Mouse (Mus musculus) midbrain, embryonic 12.5 days (tissue): Measurements from ENCODE around the gene Osbpl6. TPM values are rescaled to one million over a fixed set of nuclear protein-coding genes. Genes with fewer than 3 reads are reported as not detected.

Source experiments
- ATAC-seq: fragments of 200-750 bp; cut with Nextera tagmentation; 2 replicates; pipeline ENCODE4 v1.8.0; 2017; ENCODE audit warnings: low read depth, moderate TSS enrichment, moderate library complexity; ENCODE audit not compliant: low FRiP score
- H3K27ac ChIP-seq: fragments of 300-500 bp; sonication (generic); replicated peaks from 2 replicates; pipeline ENCODE4 v1.5.1; 2016; ENCODE audit warnings: mild to moderate bottlenecking
- H3K27me3 ChIP-seq: fragments of 300-500 bp; sonication (generic); 2 replicates; pipeline ENCODE4 v1.6.1; 2016; ENCODE audit warnings: mild to moderate bottlenecking
- H3K36me3 ChIP-seq: fragments of 300-500 bp; sonication (generic); 2 replicates; pipeline ENCODE4 v1.6.1; 2016
- H3K4me1 ChIP-seq: fragments of 300-500 bp; sonication (generic); 2 replicates; pipeline ENCODE4 v1.6.1; 2016
- H3K4me2 ChIP-seq: fragments of 300-500 bp; sonication (generic); replicated peaks from 2 replicates; pipeline ENCODE4 v1.6.1; 2016; ENCODE audit warnings: mild to moderate bottlenecking, moderate library complexity
- H3K4me3 ChIP-seq: fragments of 300-500 bp; sonication (generic); 2 replicates; pipeline ENCODE4 v1.5.1; 2016; ENCODE audit warnings: mild to moderate bottlenecking
- H3K9ac ChIP-seq: fragments of 300-500 bp; sonication (generic); replicated peaks from 2 replicates; pipeline ENCODE4 v1.6.1; 2016; ENCODE audit warnings: mild to moderate bottlenecking, moderate library complexity
- H3K9me3 ChIP-seq: fragments of 300-500 bp; sonication (generic); 2 replicates; pipeline ENCODE4 v1.6.1; 2016; ENCODE audit warnings: mild to moderate bottlenecking
- WGBS: fragments of 180-500 bp; shearing (Covaris S2); methylation state at CpG from one replicate; pipeline ENCODE4 v1.1.7; 2016; 5-methylcytosine and 5-hydroxymethylcytosine counted together
- polyA plus RNA-seq: library from polyadenylated mRNA; unstranded; fragments of >200 nt; fragmentation: Nextera tagmentation; extraction: Ambion mirVana; gene quantifications from 2 replicates; pipeline ENCODE4 v1.2.1, GENCODE M21; 2016

Osbpl6 gene
- polyA plus RNA-seq, 1 experiment from 2014 or later, result 16.0 TPM

- Histone ChIP-seq H3K27me3 (no peaks in the 10 kb centered on the region), H3K4me1 (no peaks in the 10 kb centered on the region), H3K9ac (no peak overlapping the region), H3K9me3 (no peaks in the 10 kb centered on the region), H3K4me3 (no peak overlapping the region), H3K27ac (no peak overlapping the region), H3K4me2 (no peak overlapping the region), H3K36me3 (no peaks in the 10 kb centered on the region)
- 85% methylated on average over 9 of the region's 9 CpGs for WGBS
- no peak for ATAC-seq
Measured at GRCm38 (mm10) chr2:76470391-76470790, 64.1 kb downstream of the Osbpl6 start.

DNA sequence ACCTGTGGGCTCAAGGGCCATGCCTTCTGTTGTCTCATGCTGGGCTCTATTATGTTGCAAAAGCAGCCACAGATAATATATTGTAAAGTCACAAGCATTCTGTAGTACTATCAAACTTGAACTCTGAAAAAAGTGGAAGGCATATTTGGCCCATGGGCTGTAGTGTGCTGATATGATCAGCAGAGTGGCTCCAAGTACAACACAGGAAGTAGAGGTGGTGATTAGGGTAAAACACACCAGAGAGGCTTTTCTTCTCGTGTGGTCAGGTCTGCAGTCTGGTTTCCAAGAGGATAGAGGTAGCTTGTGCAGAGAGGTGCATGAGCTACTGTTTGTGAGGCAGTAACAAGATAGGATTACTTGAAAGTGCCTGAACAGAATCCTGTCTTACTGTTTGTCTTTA is 69.5 kb downstream of the Osbpl6 start:
- Histone ChIP-seq H3K4me1 (no peaks in the 10 kb centered on the region), H3K9me3 (no peaks in the 10 kb centered on the region), H3K9ac (no peak overlapping the region), H3K27ac (no peak overlapping the region), H3K36me3 (no peaks in the 10 kb centered on the region), H3K4me2 (no peak overlapping the region), H3K4me3 (no peak overlapping the region), H3K27me3 (no peaks in the 10 kb centered on the region)
- ATAC-seq, result no peak
- WGBS, result 66% methylated on average over 1 of the region's 1 CpGs

DNA sequence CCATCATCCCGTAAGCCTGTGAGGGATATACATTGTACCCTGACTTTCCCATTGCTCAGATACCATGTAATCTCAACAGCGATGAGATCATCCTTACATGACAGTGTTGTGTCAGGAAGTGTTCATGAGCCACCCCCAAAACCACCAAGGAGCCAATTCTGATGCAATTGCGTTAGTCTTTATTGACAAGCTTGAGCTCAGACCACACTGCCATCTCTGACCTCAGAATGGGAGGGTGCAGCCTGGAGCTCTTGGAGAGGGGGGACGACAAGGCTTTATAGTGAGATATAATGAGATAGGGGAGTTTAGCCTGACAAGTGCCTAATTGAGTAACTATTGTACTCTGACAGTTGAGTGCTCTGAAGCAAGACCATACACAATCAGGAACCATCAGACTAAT is 82.5 kb downstream of the Osbpl6 start:
- Histone ChIP-seq H3K4me3 (no peak overlapping the region), H3K4me1 (no peaks in the 10 kb centered on the region), H3K9ac (no peak overlapping the region), H3K4me2 (no peak overlapping the region), H3K36me3 (no peaks in the 10 kb centered on the region), H3K27me3 (no peaks in the 10 kb centered on the region), H3K9me3 (no peaks in the 10 kb centered on the region), H3K27ac (no peak overlapping the region)
- 64% methylated on average over 4 of the region's 4 CpGs for WGBS
- ATAC-seq, result no peak

- WGBS, result 96% methylated on average over 8 of the region's 8 CpGs
Measured at GRCm38 (mm10) chr2:76490198-76490597, 83.9 kb downstream of the Osbpl6 start.

DNA sequence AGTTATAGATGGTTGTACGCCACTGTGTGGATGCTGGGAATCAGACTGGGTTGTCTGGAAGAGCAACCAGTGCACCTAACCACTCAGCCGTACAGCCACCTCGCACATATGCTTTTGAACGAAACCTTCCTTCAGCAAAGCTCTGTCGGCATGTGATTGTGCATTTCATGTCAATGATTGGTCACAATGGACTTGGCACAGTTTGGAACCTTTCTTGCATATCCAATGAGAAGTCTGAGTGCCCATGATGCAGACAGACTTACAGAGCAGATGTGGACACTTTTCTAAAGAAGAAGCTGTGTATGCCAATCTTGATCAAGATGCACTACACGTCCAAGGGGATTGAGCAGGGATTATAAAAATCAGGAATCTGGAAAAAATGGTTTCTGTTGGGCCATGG is 85.1 kb downstream of the Osbpl6 start:
- WGBS, result 86% methylated on average over 6 of the region's 6 CpGs
- H3K27ac ChIP-seq, result no peak overlapping the region
- no peak overlapping the region for H3K9ac ChIP-seq
- no peaks in the 10 kb centered on the region for H3K9me3 ChIP-seq
- no peak overlapping the region for H3K4me3 ChIP-seq
- H3K36me3 ChIP-seq, result no peaks in the 10 kb centered on the region
- no peak overlapping the region for H3K4me2 ChIP-seq
- H3K27me3 ChIP-seq, result no peaks in the 10 kb centered on the region
- no peak for ATAC-seq
- no peaks in the 10 kb centered on the region for H3K4me1 ChIP-seq

More at GRCm38 (mm10) chr2:76490198-76490597, 83.9 kb downstream of the Osbpl6 start:
- H3K4me1 ChIP-seq, result no peaks in the 10 kb centered on the region
- H3K9me3 ChIP-seq, result no peaks in the 10 kb centered on the region
- ATAC-seq, result no peak
- no peak overlapping the region for H3K4me2 ChIP-seq
- H3K36me3 ChIP-seq, result no peaks in the 10 kb centered on the region
- H3K9ac ChIP-seq, result no peak overlapping the region
- H3K27ac ChIP-seq, result no peak overlapping the region
- H3K4me3 ChIP-seq, result no peak overlapping the region
- no peaks in the 10 kb centered on the region for H3K27me3 ChIP-seq

GRCm38 (mm10) chr2:76492224-76492623 is 85.9 kb downstream of the Osbpl6 start:
- no peaks in the 10 kb centered on the region for H3K36me3 ChIP-seq
- no peaks in the 10 kb centered on the region for H3K4me1 ChIP-seq
- no peak for ATAC-seq
- peak overlapping the region; percentile 52; the same call in 1 of the 2 replicates for H3K27ac ChIP-seq
- H3K4me2 ChIP-seq, result no peak overlapping the region
- no peak overlapping the region for H3K4me3 ChIP-seq
- 66% methylated on average over 7 of the region's 7 CpGs for WGBS
- H3K9me3 ChIP-seq, result no peaks in the 10 kb centered on the region
- H3K9ac ChIP-seq, result no peak overlapping the region
- no peaks in the 10 kb centered on the region for H3K27me3 ChIP-seq

GRCm38 (mm10) chr2:76496006-76496748 is 89.9 kb downstream of the Osbpl6 start:
- Histone ChIP-seq H3K9me3 (no peaks in the 10 kb centered on the region), H3K27ac (no peak overlapping the region), H3K4me1 (no peaks in the 10 kb centered on the region), H3K4me2 (no peak overlapping the region), H3K9ac (no peak overlapping the region), H3K27me3 (no peaks in the 10 kb centered on the region), H3K4me3 (no peak overlapping the region), H3K36me3 (no peaks in the 10 kb centered on the region)
- 80% methylated on average over 11 of the region's 11 CpGs for WGBS
- ATAC-seq, result no peak

DNA sequence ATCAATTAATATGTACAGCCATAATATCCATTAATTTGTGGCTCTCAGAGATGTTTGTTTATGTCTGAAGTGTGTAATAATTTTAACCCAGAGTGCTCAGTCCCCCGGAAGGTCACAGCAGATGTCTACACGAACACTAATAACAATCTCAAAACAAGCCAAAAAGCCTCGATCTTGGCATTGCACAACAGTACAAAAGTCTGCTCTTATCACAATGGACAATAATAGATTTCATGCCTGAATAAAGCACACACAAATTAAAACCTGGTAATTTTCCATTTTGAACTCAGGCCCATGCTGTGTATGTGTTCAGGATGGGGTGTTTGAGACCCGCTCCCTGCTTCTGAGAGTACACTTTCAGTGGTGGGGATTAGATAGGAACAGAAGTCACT is 90.4 kb downstream of the Osbpl6 start:
- no peak for ATAC-seq

DNA sequence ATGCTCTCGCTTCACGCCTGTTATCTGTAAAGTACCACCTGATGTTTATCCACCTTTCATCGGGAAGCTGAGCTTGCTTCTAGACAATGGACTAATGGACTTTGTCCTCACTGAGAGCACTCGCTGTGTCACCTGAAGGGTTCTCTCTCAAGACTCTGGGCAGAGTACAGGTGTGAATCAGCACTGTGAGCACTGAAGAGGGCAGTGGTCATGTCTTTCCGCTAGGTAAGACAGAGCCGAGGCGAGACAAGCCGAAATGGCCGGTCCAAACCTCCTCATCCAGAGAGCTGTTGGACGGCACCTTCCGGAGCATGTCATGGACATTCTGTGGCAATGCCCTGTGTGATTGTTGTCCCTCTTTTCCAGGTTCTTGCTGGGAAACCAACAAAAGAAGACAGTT is 92.6 kb downstream of the Osbpl6 start:
- Histone ChIP-seq H3K9me3 (no peaks in the 10 kb centered on the region), H3K36me3 (no peaks in the 10 kb centered on the region), H3K27ac (no peak overlapping the region), H3K4me3 (no peak overlapping the region), H3K4me1 (no peaks in the 10 kb centered on the region), H3K4me2 (no peak overlapping the region), H3K9ac (no peak overlapping the region), H3K27me3 (no peaks in the 10 kb centered on the region)
- ATAC-seq, result no peak
- WGBS, result 94% methylated on average over 11 of the region's 11 CpGs

More for the DNA sequence above, 90.4 kb downstream of the Osbpl6 start:
- WGBS, result 92% methylated on average over 4 of the region's 4 CpGs
- no peaks in the 10 kb centered on the region for H3K27me3 ChIP-seq
- no peak overlapping the region for H3K27ac ChIP-seq
- H3K4me2 ChIP-seq, result no peak overlapping the region
- H3K4me3 ChIP-seq, result no peak overlapping the region
- no peaks in the 10 kb centered on the region for H3K4me1 ChIP-seq
- no peak overlapping the region for H3K9ac ChIP-seq
- no peaks in the 10 kb centered on the region for H3K9me3 ChIP-seq
- no peaks in the 10 kb centered on the region for H3K36me3 ChIP-seq

GRCm38 (mm10) chr2:76504122-76504839 is 98.0 kb downstream of the Osbpl6 start:
- Histone ChIP-seq H3K27ac (no peak overlapping the region), H3K27me3 (no peaks in the 10 kb centered on the region), H3K9me3 (no peaks in the 10 kb centered on the region), H3K4me3 (no peak overlapping the region), H3K4me2 (no peak overlapping the region), H3K36me3 (no peaks in the 10 kb centered on the region), H3K9ac (no peak overlapping the region), H3K4me1 (no peaks in the 10 kb centered on the region)
- ATAC-seq, result no peak
- 54% methylated on average over 12 of the region's 12 CpGs for WGBS

- Histone ChIP-seq H3K27me3 (no peaks in the 10 kb centered on the region), H3K9ac (no peak overlapping the region), H3K9me3 (no peaks in the 10 kb centered on the region), H3K4me3 (no peak overlapping the region), H3K4me2 (no peak overlapping the region), H3K4me1 (no peaks in the 10 kb centered on the region), H3K27ac (no peak overlapping the region), H3K36me3 (no peaks in the 10 kb centered on the region)
- no peak for ATAC-seq
- WGBS, result 87% methylated on average over 2 of the region's 2 CpGs
Measured at GRCm38 (mm10) chr2:76504989-76505388, 98.7 kb downstream of the Osbpl6 start.

DNA sequence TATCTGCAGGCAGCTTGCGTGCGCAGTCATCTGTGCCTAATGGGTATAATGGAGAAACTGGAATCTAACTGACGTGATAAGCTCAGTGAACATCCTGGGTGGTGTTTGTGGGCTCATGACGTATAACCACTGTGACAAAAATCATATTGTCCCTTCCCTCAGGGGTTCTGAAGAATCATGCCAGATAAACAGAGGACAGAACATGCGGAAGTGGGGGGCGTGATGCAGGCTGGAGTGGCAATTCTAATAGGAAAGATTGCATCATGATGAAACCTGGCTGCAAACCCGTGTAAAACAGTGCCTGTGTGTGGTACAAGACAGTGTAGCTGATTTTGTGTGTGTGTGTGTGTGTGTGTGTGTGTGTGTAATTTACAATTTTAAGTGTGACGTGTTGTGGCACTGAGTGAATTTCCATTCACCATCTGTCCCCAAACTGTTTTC is 105.0 kb downstream of the Osbpl6 start:
- no peak overlapping the region for H3K9ac ChIP-seq
- no peaks in the 10 kb centered on the region for H3K4me1 ChIP-seq
- H3K4me2 ChIP-seq, result no peak overlapping the region
- H3K27me3 ChIP-seq, result no peaks in the 10 kb centered on the region
- no peaks in the 10 kb centered on the region for H3K36me3 ChIP-seq
- H3K27ac ChIP-seq, result no peak overlapping the region
- 89% methylated on average over 8 of the region's 8 CpGs for WGBS
- no peak overlapping the region for H3K4me3 ChIP-seq
- no peak for ATAC-seq
- no peaks in the 10 kb centered on the region for H3K9me3 ChIP-seq
